Mouse (Mus musculus) intestine, postnatal 0 days (tissue): ENCODE measurements at regions not wholly inside any gene's neighbourhood (a gene's known extent, or its start where the extent isn't known, plus 50 kb on each side); places are given as distances from the start of the nearest gene placed in this dataset.

Experiments used
- ATAC-seq: fragments of 200-750 bp; cut with Nextera tagmentation; 2 replicates; pipeline ENCODE4 v1.8.0; 2017; ENCODE audit warnings: mild to moderate bottlenecking, moderate TSS enrichment, moderate library complexity
- H3K27ac ChIP-seq: fragments of 300-500 bp; sonication (generic); 2 replicates; pipeline ENCODE4 v1.5.1; 2014; ENCODE audit warnings: mild to moderate bottlenecking, low read depth, low read length, moderate library complexity
- H3K27me3 ChIP-seq: fragments of 300-500 bp; sonication (generic); replicated peaks from 2 replicates; pipeline ENCODE4 v1.6.1; 2014; ENCODE audit warnings: low read length, mixed read lengths; ENCODE audit not compliant: control insufficient read depth, insufficient read depth
- H3K36me3 ChIP-seq: fragments of 300-500 bp; sonication (generic); 2 replicates; pipeline ENCODE4 v1.6.1; 2014; ENCODE audit warnings: mild to moderate bottlenecking, moderate library complexity; ENCODE audit not compliant: control insufficient read depth, insufficient read depth
- H3K4me1 ChIP-seq: fragments of 300-500 bp; sonication (generic); replicated peaks from 2 replicates; pipeline ENCODE4 v1.6.1; 2014; ENCODE audit warnings: antibody characterized with exemption, low read length, mixed read lengths; ENCODE audit not compliant: control insufficient read depth, insufficient read depth
- H3K4me2 ChIP-seq: fragments of 300-500 bp; sonication (generic); replicated peaks from 2 replicates; pipeline ENCODE4 v1.6.1; 2014; ENCODE audit warnings: low read depth, mild to moderate bottlenecking, moderate library complexity
- H3K4me3 ChIP-seq: fragments of 300-500 bp; sonication (generic); 2 replicates; pipeline ENCODE4 v1.5.1; 2014; ENCODE audit warnings: low read depth, low read length
- H3K9ac ChIP-seq: fragments of 300-500 bp; sonication (generic); 2 replicates; pipeline ENCODE4 v1.6.1; 2014; ENCODE audit warnings: mild to moderate bottlenecking, low read depth, low read length
- H3K9me3 ChIP-seq: fragments of 300-500 bp; sonication (generic); 2 replicates; pipeline ENCODE4 v1.6.1; 2016; ENCODE audit warnings: mixed run types; ENCODE audit not compliant: control insufficient read depth
- CTCF ChIP-seq: sonication (generic); IDR thresholded peaks from 2 replicates; pipeline ENCODE4 v1.5.1; 2016; ENCODE audit warnings: low read depth, mild to moderate bottlenecking, control low read depth, antibody characterized with exemption, moderate library complexity
- WGBS: fragments of 180-500 bp; shearing (Covaris S2); extraction: QIAGEN DNeasy Blood & Tissue Kit; methylation state at CpG from one replicate; pipeline ENCODE4 v1.1.7; 2014; 5-methylcytosine and 5-hydroxymethylcytosine counted together

GRCm38 (mm10) chr5:16991518-16991917, 199.9 kb downstream of the Gm28710 start:
- no peak overlapping the region for H3K27ac ChIP-seq
- H3K4me1 ChIP-seq = no peaks in the 10 kb centered on the region
- H3K9ac ChIP-seq = no peak overlapping the region
- H3K27me3 ChIP-seq = no peaks in the 10 kb centered on the region
- H3K4me3 ChIP-seq = no peak overlapping the region
- no peaks in the 10 kb centered on the region for H3K9me3 ChIP-seq
- WGBS = 59% methylated on average over 1 of the region's 1 CpGs
- H3K4me2 ChIP-seq = no peak overlapping the region
- TF ChIP-seq CTCF = no peak
- no peaks in the 10 kb centered on the region for H3K36me3 ChIP-seq
- no peak for ATAC-seq

DNA sequence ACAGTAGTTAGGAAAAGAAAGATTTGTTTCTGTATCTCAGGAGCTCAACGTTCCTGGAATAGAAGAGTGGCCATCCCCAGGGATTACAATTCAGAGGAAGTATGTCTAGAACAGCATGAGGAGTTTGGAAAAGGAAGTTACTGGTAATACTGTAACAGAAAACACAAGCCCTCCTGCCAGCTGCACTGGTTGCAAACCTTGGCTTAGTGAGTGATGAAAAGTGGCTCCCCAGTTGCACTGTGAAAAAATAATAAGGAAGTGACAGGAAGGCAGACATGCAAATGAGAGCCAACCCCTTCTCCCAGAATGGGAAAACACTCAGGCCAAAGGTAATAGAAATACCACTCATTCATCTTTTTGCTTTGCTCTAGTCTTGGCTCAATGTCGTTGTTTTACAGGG, 207.6 kb downstream of the Gm28710 start:
- Histone ChIP-seq H3K4me3 (no peak overlapping the region), H3K9ac (no peak overlapping the region), H3K27me3 (no peaks in the 10 kb centered on the region), H3K9me3 (no peaks in the 10 kb centered on the region), H3K4me1 (no peaks in the 10 kb centered on the region), H3K36me3 (no peaks in the 10 kb centered on the region), H3K27ac (no peak overlapping the region), H3K4me2 (no peak overlapping the region)
- WGBS = 42% methylated on average over 2 of the region's 2 CpGs
- ATAC-seq = no peak
- no peak for TF ChIP-seq CTCF

DNA sequence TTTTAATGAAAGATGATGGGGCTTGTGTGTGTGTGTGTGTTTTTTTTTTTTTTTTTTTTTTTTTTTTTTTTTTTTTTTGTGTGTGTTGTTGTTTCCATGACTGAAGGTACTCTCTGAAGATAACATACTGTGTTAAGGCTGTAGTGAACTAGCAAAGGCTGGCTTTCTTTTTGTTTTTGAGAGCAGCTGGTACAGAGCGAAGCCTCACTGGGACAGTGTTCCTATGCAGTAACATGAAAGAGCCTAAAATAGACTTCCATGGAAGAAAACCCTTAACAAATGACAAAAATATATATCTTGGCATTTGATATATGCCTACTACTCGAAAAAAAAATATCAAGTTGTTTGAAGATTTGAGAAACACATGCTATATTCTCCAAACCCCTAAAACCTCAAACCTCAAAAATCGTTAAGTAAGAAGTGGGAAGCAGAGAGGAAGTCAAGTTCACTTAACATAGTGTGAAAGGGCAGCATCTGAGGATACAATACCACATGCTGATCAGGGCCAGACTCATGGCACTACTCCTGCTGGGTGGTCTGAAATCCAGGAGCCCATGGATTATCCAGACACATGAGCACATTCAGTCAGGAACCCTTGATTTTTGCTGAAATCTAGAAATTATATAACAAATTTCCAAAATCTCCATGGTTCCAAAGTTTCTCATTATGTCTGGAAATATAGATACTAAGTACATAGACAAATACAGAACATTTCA, 215.4 kb downstream of the Gm28710 start:
- WGBS = 70% methylated on average over 3 of the region's 3 CpGs
- Histone ChIP-seq H3K27me3 (no peaks in the 10 kb centered on the region), H3K4me3 (no peak overlapping the region), H3K9ac (no peak overlapping the region), H3K4me2 (no peak overlapping the region), H3K27ac (no peak overlapping the region), H3K9me3 (no peaks in the 10 kb centered on the region), H3K36me3 (no peaks in the 10 kb centered on the region), H3K4me1 (no peaks in the 10 kb centered on the region)
- no peak for TF ChIP-seq CTCF
- no peak for ATAC-seq

DNA sequence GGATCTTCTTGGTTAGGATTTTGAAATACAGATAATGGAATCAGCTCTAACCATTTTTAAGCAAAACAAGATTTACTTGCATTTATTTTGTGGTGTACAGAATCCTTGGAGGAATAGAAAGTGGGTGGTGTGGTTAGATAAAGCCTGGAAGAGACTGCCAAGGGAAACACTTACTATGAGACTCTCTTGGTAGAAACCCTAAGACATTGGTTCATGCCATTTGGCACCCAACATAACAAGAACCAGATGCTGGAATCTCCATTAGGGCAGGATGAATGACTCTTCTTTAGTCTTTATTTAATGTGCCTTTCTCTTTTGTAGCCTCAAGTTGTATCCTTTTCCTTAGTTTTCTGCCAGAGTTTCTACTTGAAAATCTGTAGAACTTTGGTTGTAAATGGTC, 230.0 kb downstream of the Gm28710 start:
- Histone ChIP-seq H3K9me3 (no peaks in the 10 kb centered on the region), H3K27ac (no peak overlapping the region), H3K36me3 (no peaks in the 10 kb centered on the region), H3K4me1 (no peaks in the 10 kb centered on the region), H3K4me3 (no peak overlapping the region), H3K27me3 (no peaks in the 10 kb centered on the region), H3K4me2 (no peak overlapping the region), H3K9ac (no peak overlapping the region)
- no peak for ATAC-seq
- no peak for TF ChIP-seq CTCF

GRCm38 (mm10) chr5:17053935-17054334, 262.3 kb downstream of the Gm28710 start:
- ATAC-seq = no peak
- H3K9me3 ChIP-seq = no peaks in the 10 kb centered on the region
- no peak for TF ChIP-seq CTCF
- H3K4me3 ChIP-seq = no peak overlapping the region
- no peak overlapping the region for H3K9ac ChIP-seq
- H3K36me3 ChIP-seq = no peaks in the 10 kb centered on the region
- H3K4me2 ChIP-seq = no peak overlapping the region
- 65% methylated on average over 2 of the region's 2 CpGs for WGBS
- no peaks in the 10 kb centered on the region for H3K4me1 ChIP-seq
- no peak overlapping the region for H3K27ac ChIP-seq
- no peaks in the 10 kb centered on the region for H3K27me3 ChIP-seq

DNA sequence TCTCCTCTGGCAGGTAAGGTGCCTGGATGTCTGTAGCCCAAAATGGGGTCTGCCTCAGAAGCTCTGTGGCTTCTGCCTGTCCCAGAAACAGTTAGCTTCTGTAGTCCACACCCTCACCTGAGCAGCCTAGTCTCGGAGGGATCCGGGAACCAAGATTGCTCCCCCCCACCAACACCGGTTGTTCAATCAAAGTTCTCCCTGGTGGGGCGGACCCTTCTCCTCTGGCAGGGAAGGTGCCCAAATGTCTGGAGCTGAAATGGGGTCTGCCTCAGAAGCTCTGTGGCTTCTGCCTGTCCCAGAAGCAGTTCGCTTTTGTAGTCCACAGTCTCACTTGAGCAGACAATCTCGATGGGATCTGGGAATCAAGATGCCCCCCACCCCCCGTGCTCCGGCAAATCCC, 273.0 kb downstream of the Gm28710 start:
- Histone ChIP-seq H3K36me3 (no peaks in the 10 kb centered on the region), H3K27me3 (no peaks in the 10 kb centered on the region), H3K9ac (no peak overlapping the region), H3K27ac (no peak overlapping the region), H3K4me3 (no peak overlapping the region), H3K4me2 (no peak overlapping the region), H3K4me1 (no peaks in the 10 kb centered on the region), H3K9me3 (no peaks in the 10 kb centered on the region)
- WGBS = 98% methylated on average over 8 of the region's 8 CpGs
- no peak for TF ChIP-seq CTCF
- no peak for ATAC-seq

DNA sequence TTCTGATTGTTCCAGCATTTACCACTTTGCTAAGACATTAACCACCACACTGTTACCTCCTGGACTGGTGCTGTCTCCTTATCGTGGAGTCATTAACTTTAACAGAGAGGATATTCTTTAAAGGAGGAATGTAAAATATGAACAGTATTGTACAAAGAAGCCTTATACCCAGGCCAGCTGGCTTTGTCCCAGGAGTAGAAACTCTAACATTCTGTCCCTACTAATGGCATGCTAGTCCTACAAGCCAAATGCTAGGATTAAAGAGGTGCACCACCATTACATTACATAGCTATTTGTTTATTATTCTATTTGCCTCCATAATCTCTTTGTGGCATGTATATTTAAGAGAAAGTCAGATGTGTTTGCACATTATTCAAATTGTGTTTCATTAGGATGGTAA, 288.8 kb downstream of the Gm28710 start:
- H3K4me2 ChIP-seq = no peak overlapping the region
- H3K4me3 ChIP-seq = no peak overlapping the region
- H3K27ac ChIP-seq = no peak overlapping the region
- TF ChIP-seq CTCF = no peak
- H3K27me3 ChIP-seq = no peaks in the 10 kb centered on the region
- no peaks in the 10 kb centered on the region for H3K9me3 ChIP-seq
- H3K9ac ChIP-seq = no peak overlapping the region
- no peaks in the 10 kb centered on the region for H3K4me1 ChIP-seq
- H3K36me3 ChIP-seq = no peaks in the 10 kb centered on the region
- whole genome bisulfite sequencing = 64% methylated on average over 1 of the region's 1 CpGs
- no peak for ATAC-seq
